Mouse (Mus musculus) small intestine, adult 2 months (tissue): Measurements from ENCODE around the gene Ermn.

Experiments
- CTCF ChIP-seq: fragments of 200-500 bp; IDR thresholded peaks from 2 replicates; pipeline ENCODE4 v1.5.1; 2012; ENCODE audit warnings: low read depth, mild to moderate bottlenecking, control low read depth, inconsistent platforms, low read length, moderate library complexity, mixed read lengths; ENCODE audit not compliant: insufficient replicate concordance, insufficient read length; ENCODE audit errors: extremely low read depth
- POLR2A ChIP-seq: fragments of 200-500 bp; IDR thresholded peaks from 2 replicates; pipeline ENCODE4 v1.6.1; 2012; ENCODE audit warnings: low read depth, mild to moderate bottlenecking, control low read depth, inconsistent platforms, low read length, moderate library complexity

GRCm38 (mm10) chr2:58052821-58053581 is at the start of gene Ermn:
- TF ChIP-seq CTCF, result no peak
- TF ChIP-seq POLR2A, result no peak
